Mouse (Mus musculus): ENCODE measurements at regions not wholly inside any gene's neighbourhood (a gene's known extent, or its start where the extent isn't known, plus 50 kb on each side); places are given as distances from the start of the nearest gene placed in this dataset.

DNA sequence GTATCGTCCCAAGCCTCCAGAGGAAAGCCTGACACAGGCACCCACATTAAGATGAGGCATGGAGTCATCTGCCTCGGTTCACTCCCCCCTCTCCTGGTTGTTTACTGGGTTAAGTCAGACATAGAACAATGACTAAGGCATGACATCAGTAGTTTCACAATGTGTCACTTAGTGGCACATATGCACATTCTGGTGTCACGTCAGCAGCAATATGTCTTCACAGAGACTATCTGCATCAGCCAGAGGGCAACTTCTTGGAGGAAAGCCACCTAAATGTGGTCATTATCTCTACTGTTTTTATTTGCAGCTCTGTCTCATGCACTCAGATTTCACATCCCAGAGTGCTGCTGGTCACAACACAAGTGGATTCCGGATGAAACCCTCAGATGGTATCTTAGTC lies 61.9 kb upstream of the Agap1 start:
- TF ChIP-seq POLR2A (IDR thresholded peaks at IDR 0.05; ENCODE audit: insufficient read depth, low read depth, low read length): no peak
- TF ChIP-seq CTCF (IDR thresholded peaks at IDR 0.05): no peak

Data from heart, adult 2 months (tissue).